Mouse (Mus musculus) intestine, postnatal 0 days (tissue): Measurements from ENCODE around the gene Kcnj15. TPM values are rescaled to one million over a fixed set of nuclear protein-coding genes. Genes with fewer than 3 reads are reported as not detected.

ENCODE experiments used
- ATAC-seq: fragments of 200-750 bp; cut with Nextera tagmentation; 2 replicates; pipeline ENCODE4 v1.8.0; 2017; ENCODE audit warnings: mild to moderate bottlenecking, moderate TSS enrichment, moderate library complexity
- H3K27ac ChIP-seq: fragments of 300-500 bp; sonication (generic); 2 replicates; pipeline ENCODE4 v1.5.1; 2014; ENCODE audit warnings: mild to moderate bottlenecking, low read depth, low read length, moderate library complexity
- H3K27me3 ChIP-seq: fragments of 300-500 bp; sonication (generic); replicated peaks from 2 replicates; pipeline ENCODE4 v1.6.1; 2014; ENCODE audit warnings: low read length, mixed read lengths; ENCODE audit not compliant: control insufficient read depth, insufficient read depth
- H3K36me3 ChIP-seq: fragments of 300-500 bp; sonication (generic); 2 replicates; pipeline ENCODE4 v1.6.1; 2014; ENCODE audit warnings: mild to moderate bottlenecking, moderate library complexity; ENCODE audit not compliant: control insufficient read depth, insufficient read depth
- H3K4me1 ChIP-seq: fragments of 300-500 bp; sonication (generic); replicated peaks from 2 replicates; pipeline ENCODE4 v1.6.1; 2014; ENCODE audit warnings: antibody characterized with exemption, low read length, mixed read lengths; ENCODE audit not compliant: control insufficient read depth, insufficient read depth
- H3K4me2 ChIP-seq: fragments of 300-500 bp; sonication (generic); replicated peaks from 2 replicates; pipeline ENCODE4 v1.6.1; 2014; ENCODE audit warnings: low read depth, mild to moderate bottlenecking, moderate library complexity
- H3K4me3 ChIP-seq: fragments of 300-500 bp; sonication (generic); 2 replicates; pipeline ENCODE4 v1.5.1; 2014; ENCODE audit warnings: low read depth, low read length
- H3K9ac ChIP-seq: fragments of 300-500 bp; sonication (generic); 2 replicates; pipeline ENCODE4 v1.6.1; 2014; ENCODE audit warnings: mild to moderate bottlenecking, low read depth, low read length
- H3K9me3 ChIP-seq: fragments of 300-500 bp; sonication (generic); 2 replicates; pipeline ENCODE4 v1.6.1; 2016; ENCODE audit warnings: mixed run types; ENCODE audit not compliant: control insufficient read depth
- CTCF ChIP-seq: sonication (generic); IDR thresholded peaks from 2 replicates; pipeline ENCODE4 v1.5.1; 2016; ENCODE audit warnings: low read depth, mild to moderate bottlenecking, control low read depth, antibody characterized with exemption, moderate library complexity
- WGBS: fragments of 180-500 bp; shearing (Covaris S2); extraction: QIAGEN DNeasy Blood & Tissue Kit; methylation state at CpG from one replicate; pipeline ENCODE4 v1.1.7; 2014; 5-methylcytosine and 5-hydroxymethylcytosine counted together
- polyA plus RNA-seq: library from polyadenylated mRNA; unstranded; fragments of >200 nt; fragmentation: Nextera tagmentation; extraction: Ambion mirVana; gene quantifications from 2 replicates; pipeline ENCODE4 v1.2.1, GENCODE M21; 2015

Kcnj15 gene
- polyA plus RNA-seq, 1 experiment from 2014 or later, result 0.27 TPM

DNA sequence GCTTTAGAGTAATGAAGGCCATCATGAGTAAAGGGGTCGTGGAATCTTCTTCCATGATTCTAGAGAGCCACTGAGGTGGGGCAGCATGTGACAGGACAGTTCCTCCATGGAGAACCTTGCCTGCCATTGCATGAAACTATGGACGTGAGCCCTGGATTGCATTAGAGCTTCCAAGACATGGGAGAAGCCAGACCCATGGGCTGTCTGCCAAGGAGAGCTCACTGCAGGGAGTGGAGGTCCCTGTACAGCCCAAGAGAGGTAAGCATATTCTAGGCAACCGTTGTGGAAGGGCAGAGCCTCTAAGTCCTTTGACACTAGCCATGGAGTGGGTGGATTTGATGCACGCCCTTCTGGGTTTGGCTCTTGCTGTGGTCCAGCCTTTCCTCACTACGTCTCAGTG is 40.5 kb upstream of the Kcnj15 start:
- H3K27me3 ChIP-seq, result no peaks in the 10 kb centered on the region
- 78% methylated on average over 5 of the region's 5 CpGs for WGBS
- no peaks in the 10 kb centered on the region for H3K4me1 ChIP-seq

DNA sequence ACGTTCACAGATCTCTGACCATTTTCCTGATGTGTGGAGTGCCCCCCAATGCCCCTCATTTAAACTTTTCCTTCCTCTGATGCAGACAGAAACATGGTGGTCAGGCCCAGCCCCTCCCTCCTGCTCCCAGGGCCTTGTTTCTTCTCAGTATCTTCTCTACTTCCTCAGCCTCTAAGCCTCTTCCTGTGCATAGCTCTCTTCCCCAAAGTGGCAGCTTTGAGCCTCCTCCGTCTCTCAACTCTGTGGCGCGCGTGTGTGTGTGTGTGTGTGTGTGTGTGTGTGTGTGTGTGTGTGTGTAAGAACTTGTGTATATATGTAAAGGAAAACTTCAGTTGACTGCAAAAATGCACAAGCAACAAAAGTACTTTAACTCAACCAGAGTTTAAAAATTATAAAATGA is 38.6 kb upstream of the Kcnj15 start:
- Histone ChIP-seq H3K27me3 (no peaks in the 10 kb centered on the region), H3K36me3 (no peaks in the 10 kb centered on the region), H3K27ac (no peak overlapping the region), H3K9me3 (no peaks in the 10 kb centered on the region), H3K9ac (no peak overlapping the region), H3K4me3 (no peak overlapping the region), H3K4me1 (no peaks in the 10 kb centered on the region), H3K4me2 (no peak overlapping the region)
- WGBS, result 59% methylated on average over 5 of the region's 5 CpGs
- no peak for TF ChIP-seq CTCF
- ATAC-seq, result no peak

More for the DNA sequence above, 40.5 kb upstream of the Kcnj15 start:
- Histone ChIP-seq H3K4me2 (no peak overlapping the region), H3K4me3 (no peak overlapping the region), H3K36me3 (no peaks in the 10 kb centered on the region), H3K9ac (no peak overlapping the region), H3K9me3 (no peaks in the 10 kb centered on the region), H3K27ac (no peak overlapping the region)
- TF ChIP-seq CTCF, result no peak
- ATAC-seq, result no peak

DNA sequence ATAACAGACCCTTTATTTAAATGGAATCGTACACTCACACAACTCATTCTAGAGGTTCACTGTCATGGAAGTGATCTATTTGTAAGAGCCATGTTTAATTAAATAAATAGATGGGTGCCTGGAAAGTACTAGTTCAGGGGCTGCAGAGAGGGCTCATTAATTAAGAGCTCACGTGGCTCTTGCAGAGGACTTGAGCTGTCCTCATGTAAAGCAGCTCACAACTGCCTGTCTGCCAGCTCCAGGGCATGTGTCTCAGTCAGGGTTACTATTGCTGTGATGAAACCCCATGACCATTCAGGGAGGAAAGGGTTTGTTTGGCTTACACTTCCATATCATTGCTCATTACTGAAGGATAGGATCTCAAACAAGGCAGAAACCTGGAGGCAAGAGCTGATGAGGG is 37.9 kb upstream of the Kcnj15 start:
- no peaks in the 10 kb centered on the region for H3K27me3 ChIP-seq
- ATAC-seq, result no peak
- WGBS, result 61% methylated on average over 2 of the region's 2 CpGs
- no peak for TF ChIP-seq CTCF
- H3K36me3 ChIP-seq, result no peaks in the 10 kb centered on the region
- H3K9ac ChIP-seq, result no peak overlapping the region
- H3K27ac ChIP-seq, result no peak overlapping the region
- H3K4me2 ChIP-seq, result no peak overlapping the region
- H3K4me3 ChIP-seq, result no peak overlapping the region
- no peaks in the 10 kb centered on the region for H3K4me1 ChIP-seq
- H3K9me3 ChIP-seq, result no peaks in the 10 kb centered on the region

DNA sequence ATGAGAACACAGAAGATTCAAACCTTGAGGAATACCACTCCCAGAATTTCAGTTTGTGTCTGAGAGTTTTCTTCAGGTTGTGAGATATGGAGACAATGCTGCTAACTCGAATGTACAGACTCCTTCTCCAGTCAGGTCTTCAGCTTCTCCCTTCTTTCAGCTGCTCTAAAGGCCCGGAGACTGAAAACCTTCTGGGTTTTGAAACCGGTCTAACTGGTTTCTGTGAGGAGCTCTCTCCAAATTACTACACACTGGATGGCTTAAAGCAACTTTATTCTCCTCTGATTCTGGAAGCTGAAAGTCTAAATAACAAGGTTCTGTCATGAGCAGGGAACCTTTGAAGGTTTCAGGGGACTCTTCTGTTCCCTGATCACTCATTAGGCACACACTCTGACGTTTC is 36.3 kb upstream of the Kcnj15 start:
- Histone ChIP-seq H3K9ac (no peak overlapping the region), H3K4me2 (no peak overlapping the region), H3K4me3 (no peak overlapping the region), H3K27me3 (no peaks in the 10 kb centered on the region), H3K27ac (no peak overlapping the region), H3K36me3 (no peaks in the 10 kb centered on the region), H3K4me1 (no peaks in the 10 kb centered on the region), H3K9me3 (no peaks in the 10 kb centered on the region)
- no peak for TF ChIP-seq CTCF
- no peak for ATAC-seq
- WGBS, result 29% methylated on average over 4 of the region's 4 CpGs

DNA sequence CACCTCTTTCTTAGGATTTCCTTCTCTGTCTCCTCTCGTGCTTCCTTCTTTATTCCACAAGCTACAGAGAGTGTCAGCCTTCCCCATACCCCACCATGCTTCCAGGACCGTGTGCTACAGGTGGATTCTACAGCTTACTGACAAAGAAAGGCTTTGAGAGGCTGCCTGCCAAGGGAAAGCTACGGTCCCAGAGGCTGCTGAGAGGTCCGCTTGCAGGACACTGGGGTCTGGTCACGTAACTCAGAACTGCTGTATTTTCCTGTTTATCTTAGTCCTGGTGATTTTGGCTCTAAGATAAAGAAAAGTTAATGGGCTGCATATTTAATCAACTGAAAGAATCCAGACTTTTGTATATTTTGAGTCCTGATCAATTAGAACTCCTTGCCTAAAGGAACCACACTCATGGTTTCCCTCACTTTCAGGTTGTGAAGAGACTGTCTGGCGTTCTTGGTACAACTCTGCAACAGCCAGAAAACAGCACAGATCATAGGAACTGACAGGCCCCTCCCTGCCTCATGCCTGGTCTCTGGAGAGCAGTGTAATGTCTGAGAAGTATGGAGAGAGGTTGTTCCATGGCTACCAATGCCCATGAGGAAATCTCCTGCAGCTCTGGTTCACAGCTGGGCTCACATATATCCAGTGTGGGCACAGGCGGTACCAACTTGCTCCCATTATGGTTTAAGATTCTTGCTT is 35.2 kb upstream of the Kcnj15 start:
- Histone ChIP-seq H3K9ac (no peak overlapping the region), H3K9me3 (no peaks in the 10 kb centered on the region), H3K4me2 (no peak overlapping the region), H3K27me3 (no peaks in the 10 kb centered on the region), H3K36me3 (no peaks in the 10 kb centered on the region), H3K4me1 (no peaks in the 10 kb centered on the region), H3K4me3 (no peak overlapping the region), H3K27ac (no peak overlapping the region)
- no peak for ATAC-seq
- WGBS, result 54% methylated on average over 7 of the region's 7 CpGs
- no peak for TF ChIP-seq CTCF

DNA sequence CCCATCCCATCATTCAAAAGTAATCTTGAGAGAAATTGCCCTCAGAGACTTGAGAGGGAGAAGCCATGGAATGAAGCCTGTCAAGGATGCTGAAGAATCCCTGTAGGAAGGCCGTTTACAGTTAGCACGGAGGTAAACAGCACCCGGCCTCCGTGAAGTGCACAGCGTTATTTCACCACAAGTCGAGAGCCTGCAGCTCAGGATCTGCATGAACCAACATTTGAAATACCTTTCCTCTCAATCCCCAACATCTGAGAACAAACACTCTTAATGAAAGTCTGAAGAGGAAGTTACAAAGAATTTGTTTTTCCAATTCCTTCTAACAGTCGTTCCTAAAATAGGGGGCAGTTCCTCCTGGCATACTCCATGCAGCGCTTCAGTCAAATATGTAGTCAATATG is 33.9 kb upstream of the Kcnj15 start:
- Histone ChIP-seq H3K36me3 (no peaks in the 10 kb centered on the region), H3K27me3 (no peaks in the 10 kb centered on the region), H3K9me3 (no peaks in the 10 kb centered on the region), H3K4me1 (no peaks in the 10 kb centered on the region), H3K27ac (no peak overlapping the region), H3K9ac (no peak overlapping the region), H3K4me2 (no peak overlapping the region), H3K4me3 (no peak overlapping the region)
- no peak for TF ChIP-seq CTCF
- 69% methylated on average over 8 of the region's 8 CpGs for WGBS
- ATAC-seq, result no peak

DNA sequence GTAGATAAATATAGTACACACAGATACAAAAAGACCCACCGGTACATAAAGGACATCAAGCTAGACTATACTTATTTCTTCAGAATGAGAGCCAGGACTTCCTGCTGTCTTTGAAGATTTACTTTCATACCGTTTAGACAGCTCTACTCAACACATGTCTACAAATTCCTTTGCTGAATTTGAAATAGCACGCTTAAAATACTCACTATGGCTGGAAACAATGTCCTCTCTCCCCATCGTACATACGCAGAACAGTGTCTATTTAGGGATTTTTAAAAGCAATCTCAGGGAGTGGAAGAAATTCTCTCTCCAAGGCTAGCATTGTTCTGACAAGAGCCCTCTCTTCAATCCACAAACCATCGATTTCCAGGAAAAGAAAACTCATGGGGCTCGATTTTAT is 32.1 kb upstream of the Kcnj15 start:
- WGBS, result 68% methylated on average over 7 of the region's 7 CpGs
- Histone ChIP-seq H3K27ac (no peak overlapping the region), H3K27me3 (no peaks in the 10 kb centered on the region), H3K36me3 (no peaks in the 10 kb centered on the region), H3K9me3 (no peaks in the 10 kb centered on the region), H3K4me1 (no peaks in the 10 kb centered on the region), H3K4me3 (no peak overlapping the region), H3K4me2 (no peak overlapping the region), H3K9ac (no peak overlapping the region)
- TF ChIP-seq CTCF, result no peak
- ATAC-seq, result no peak
